Mouse (Mus musculus): Measurements from ENCODE around the gene Opalin. TPM values are rescaled to one million over a fixed set of nuclear protein-coding genes. Genes with fewer than 3 reads are reported as not detected.
A peak's percentile ranks its signal among the peaks of the same experiment; 100 is the strongest.

The Opalin gene
- polyA plus RNA-seq, 1 experiment from 2014 or later: not detected

DNA sequence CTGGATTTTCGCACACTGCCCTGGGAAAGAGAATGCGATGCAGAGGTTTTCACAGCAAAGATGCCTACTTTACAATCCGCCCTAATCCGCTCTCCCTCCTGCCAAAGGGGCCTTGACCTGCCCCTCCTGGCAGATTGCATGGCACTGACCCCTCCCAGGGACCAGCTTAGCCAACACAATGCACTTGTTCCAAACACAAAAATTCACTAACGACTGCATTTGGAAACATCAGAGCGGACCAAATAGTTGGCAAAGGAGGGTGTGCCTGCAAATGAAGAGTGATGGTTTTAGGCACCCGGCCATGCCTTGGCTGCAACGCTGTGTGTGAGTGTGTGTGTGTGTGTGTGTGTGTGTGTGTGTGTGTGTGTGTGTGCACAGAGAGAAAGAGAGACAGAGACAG, 32.6 kb upstream of the Opalin start:
- 79% methylated on average over 8 of the region's 8 CpGs for WGBS
- Histone ChIP-seq H3K9me3 (ENCODE audit: control insufficient read depth, low read length) (no peaks in the 10 kb centered on the region), H3K36me3 (ENCODE audit: control insufficient read depth, insufficient read depth, low read length) (no peaks in the 10 kb centered on the region), H3K27ac (ENCODE audit: low read depth) (no peak overlapping the region), H3K27me3 (replicated peaks; ENCODE audit: control insufficient read depth, insufficient read depth, low read length) (no peaks in the 10 kb centered on the region), H3K4me3 (ENCODE audit: low read depth, low read length) (no peak overlapping the region), H3K4me2 (ENCODE audit: low read length) (no peak overlapping the region), H3K4me1 (replicated peaks; ENCODE audit: control insufficient read depth, insufficient read depth, low read length) (no peaks in the 10 kb centered on the region), H3K9ac (ENCODE audit: low read length) (no peak overlapping the region)
- ATAC-seq (replicated peaks; ENCODE audit: low FRiP score, low TSS enrichment, low read depth) (no peak), DNase-seq (ENCODE audit: low spot score) (no peak)

DNA sequence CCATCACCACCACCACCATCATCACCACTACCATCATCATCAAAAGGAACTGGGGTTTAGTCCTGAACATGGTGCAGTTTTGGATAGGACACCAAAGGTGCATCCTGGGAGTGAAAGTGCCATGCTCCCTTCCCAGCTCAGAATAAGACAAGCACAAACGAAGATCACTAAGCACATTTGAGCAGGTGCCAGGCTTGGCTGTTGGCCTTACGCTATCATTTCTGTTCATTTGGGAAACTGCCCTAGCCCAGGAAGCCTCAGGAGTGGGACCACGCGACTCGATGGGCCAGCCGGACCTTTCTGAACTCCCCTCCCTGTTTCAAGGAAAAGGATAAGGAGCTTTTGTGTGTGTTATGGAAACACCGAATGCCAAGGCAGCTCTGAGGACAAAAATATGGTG, 31.8 kb upstream of the Opalin start:
- no peak for ATAC-seq (replicated peaks; ENCODE audit: low FRiP score, low TSS enrichment, low read depth)
- no peaks in the 10 kb centered on the region for H3K4me1 ChIP-seq (replicated peaks; ENCODE audit: control insufficient read depth, insufficient read depth, low read length)
- WGBS: 87% methylated on average over 7 of the region's 7 CpGs

DNA sequence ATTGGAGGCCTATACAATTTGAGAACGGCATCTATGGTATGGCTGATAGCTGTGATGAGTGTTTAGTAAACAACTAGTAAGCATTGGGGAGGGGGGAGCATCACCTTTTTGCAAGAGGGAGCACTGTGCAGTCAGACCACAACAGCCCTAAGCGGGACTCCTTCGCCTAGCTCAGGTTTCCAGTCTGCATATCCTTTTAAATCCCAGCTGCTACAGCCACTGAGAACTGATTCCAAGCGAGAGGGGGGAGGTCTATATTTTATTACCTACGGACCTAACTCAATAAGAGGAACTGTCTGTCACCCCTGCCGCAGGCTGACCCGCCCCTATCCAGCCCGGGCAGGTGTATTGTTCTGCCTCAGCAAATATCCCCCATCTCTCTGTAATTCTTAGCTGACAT, 30.6 kb upstream of the Opalin start:
- Histone ChIP-seq H3K4me3 (ENCODE audit: low read depth, low read length) (no peak overlapping the region), H3K9ac (ENCODE audit: low read length) (no peak overlapping the region), H3K9me3 (ENCODE audit: control insufficient read depth, low read length) (no peaks in the 10 kb centered on the region), H3K4me1 (replicated peaks; ENCODE audit: control insufficient read depth, insufficient read depth, low read length) (no peaks in the 10 kb centered on the region), H3K27ac (ENCODE audit: low read depth) (no peak overlapping the region), H3K4me2 (ENCODE audit: low read length) (no peak overlapping the region), H3K27me3 (replicated peaks; ENCODE audit: control insufficient read depth, insufficient read depth, low read length) (no peaks in the 10 kb centered on the region), H3K36me3 (ENCODE audit: control insufficient read depth, insufficient read depth, low read length) (no peaks in the 10 kb centered on the region)
- ATAC-seq (replicated peaks; ENCODE audit: low FRiP score, low TSS enrichment, low read depth) (no peak), DNase-seq (ENCODE audit: low spot score) (no peak)
- 49% methylated on average over 8 of the region's 8 CpGs for WGBS

More for the DNA sequence above, 31.8 kb upstream of the Opalin start:
- H3K4me2 ChIP-seq (ENCODE audit: low read length): no peak overlapping the region
- no peak overlapping the region for H3K27ac ChIP-seq (ENCODE audit: low read depth)
- no peak overlapping the region for H3K4me3 ChIP-seq (ENCODE audit: low read depth, low read length)
- H3K9ac ChIP-seq (ENCODE audit: low read length): no peak overlapping the region
- no peak for DNase-seq (ENCODE audit: low spot score)
- H3K27me3 ChIP-seq (replicated peaks; ENCODE audit: control insufficient read depth, insufficient read depth, low read length): no peaks in the 10 kb centered on the region
- no peaks in the 10 kb centered on the region for H3K9me3 ChIP-seq (ENCODE audit: control insufficient read depth, low read length)
- H3K36me3 ChIP-seq (ENCODE audit: control insufficient read depth, insufficient read depth, low read length): no peaks in the 10 kb centered on the region

DNA sequence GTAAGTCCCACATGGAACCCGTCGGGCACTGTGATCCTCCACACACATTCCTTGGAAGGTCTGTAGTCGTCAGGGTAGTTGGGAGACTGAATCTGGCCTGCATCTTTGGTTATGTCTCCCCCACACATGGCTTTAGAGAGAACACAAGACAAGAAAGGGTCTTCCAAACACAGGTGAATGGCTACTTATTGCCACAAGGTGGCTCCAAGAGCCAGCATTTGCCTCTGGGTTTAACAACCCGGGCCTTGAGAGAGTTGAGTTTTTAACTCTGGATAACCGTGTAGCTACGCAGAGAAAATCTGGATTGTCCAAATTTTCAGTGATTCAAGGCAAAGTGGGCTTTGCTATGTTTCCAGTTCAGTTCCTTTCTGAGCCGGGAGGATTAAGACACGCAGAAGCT, 28.0 kb upstream of the Opalin start:
- no peak overlapping the region for H3K4me3 ChIP-seq (ENCODE audit: low read depth, low read length)
- 48% methylated on average over 8 of the region's 8 CpGs for WGBS
- H3K9me3 ChIP-seq (ENCODE audit: control insufficient read depth, low read length): no peaks in the 10 kb centered on the region
- H3K4me2 ChIP-seq (ENCODE audit: low read length): no peak overlapping the region
- no peak overlapping the region for H3K27ac ChIP-seq (ENCODE audit: low read depth)
- no peaks in the 10 kb centered on the region for H3K27me3 ChIP-seq (replicated peaks; ENCODE audit: control insufficient read depth, insufficient read depth, low read length)
- no peak overlapping the region for H3K9ac ChIP-seq (ENCODE audit: low read length)
- ATAC-seq (replicated peaks; ENCODE audit: low FRiP score, low TSS enrichment, low read depth) (no peak), DNase-seq (ENCODE audit: low spot score) (no peak)
- no peaks in the 10 kb centered on the region for H3K36me3 ChIP-seq (ENCODE audit: control insufficient read depth, insufficient read depth, low read length)
- no peaks in the 10 kb centered on the region for H3K4me1 ChIP-seq (replicated peaks; ENCODE audit: control insufficient read depth, insufficient read depth, low read length)

DNA sequence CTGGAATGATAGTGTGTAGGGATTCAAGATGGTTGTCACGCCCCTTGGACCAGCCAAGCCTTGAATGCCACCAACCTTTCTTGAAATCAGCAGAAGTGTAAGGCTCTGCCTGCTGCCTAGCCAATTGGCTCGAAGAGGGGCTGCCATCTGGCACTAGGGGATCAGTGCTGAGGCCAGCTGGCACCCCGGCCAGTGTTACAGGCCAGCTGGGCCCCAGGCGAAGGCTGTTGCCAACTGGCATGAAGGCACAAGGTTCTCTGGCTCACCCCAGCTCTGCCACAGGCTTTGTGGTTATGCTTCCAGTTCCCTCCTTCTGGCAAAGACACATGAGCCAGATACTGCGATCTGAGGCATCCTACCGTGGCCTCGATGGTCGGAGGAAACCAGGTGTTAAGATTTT, 24.5 kb upstream of the Opalin start:
- DNase-seq (ENCODE audit: low spot score): no peak
- no peaks in the 10 kb centered on the region for H3K27me3 ChIP-seq (replicated peaks; ENCODE audit: control insufficient read depth, insufficient read depth, low read length)
- 88% methylated on average over 8 of the region's 8 CpGs for WGBS
- no peaks in the 10 kb centered on the region for H3K36me3 ChIP-seq (ENCODE audit: control insufficient read depth, insufficient read depth, low read length)
- H3K9me3 ChIP-seq (ENCODE audit: control insufficient read depth, low read length): no peaks in the 10 kb centered on the region
- ATAC-seq (replicated peaks; ENCODE audit: low FRiP score, low TSS enrichment, low read depth): no peak
- H3K27ac ChIP-seq (ENCODE audit: low read depth): no peak overlapping the region
- H3K4me1 ChIP-seq (replicated peaks; ENCODE audit: control insufficient read depth, insufficient read depth, low read length): no peaks in the 10 kb centered on the region
- no peak overlapping the region for H3K9ac ChIP-seq (ENCODE audit: low read length)
- no peak overlapping the region for H3K4me2 ChIP-seq (ENCODE audit: low read length)
- no peak overlapping the region for H3K4me3 ChIP-seq (ENCODE audit: low read depth, low read length)

DNA sequence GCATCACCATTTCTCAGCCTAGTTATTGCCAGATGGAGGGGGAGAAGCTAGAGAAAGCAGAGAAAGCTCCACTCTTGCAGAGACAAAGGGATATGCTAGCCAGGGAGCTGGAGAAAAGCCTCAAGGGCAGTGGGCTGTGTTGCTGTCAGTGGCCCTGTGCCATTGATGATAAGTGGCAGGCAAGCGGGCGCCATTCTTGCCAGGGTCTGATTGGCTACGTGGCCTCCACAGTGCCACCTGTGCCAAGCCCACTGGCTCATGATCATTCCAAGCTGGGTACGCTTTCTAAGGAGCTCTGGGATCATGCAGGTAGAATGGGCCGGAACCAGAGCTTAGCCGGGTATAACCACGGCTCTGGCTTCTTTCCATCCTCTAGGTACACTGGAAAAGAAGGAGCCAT, 23.9 kb upstream of the Opalin start:
- ATAC-seq (replicated peaks; ENCODE audit: low FRiP score, low TSS enrichment, low read depth): no peak
- no peaks in the 10 kb centered on the region for H3K36me3 ChIP-seq (ENCODE audit: control insufficient read depth, insufficient read depth, low read length)

DNA sequence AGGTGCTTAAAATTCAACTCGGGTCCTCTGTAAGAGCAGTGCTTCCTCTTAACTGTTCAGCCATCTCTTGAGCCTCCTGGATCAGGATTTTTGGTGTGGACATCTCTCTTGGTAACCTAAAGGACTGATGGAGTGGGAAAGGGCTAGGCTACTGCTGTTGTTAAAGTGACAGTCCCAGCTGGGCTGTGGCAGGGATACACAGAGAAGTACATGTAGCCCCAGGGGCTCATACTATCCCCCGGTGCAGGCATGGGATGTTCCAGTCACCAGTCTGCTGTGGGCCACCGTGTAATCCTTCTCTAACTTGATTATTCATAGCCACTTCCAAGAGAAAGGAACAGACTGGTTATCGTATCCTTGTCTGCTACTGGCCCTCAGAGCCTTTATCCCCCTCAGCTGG, 20.1 kb upstream of the Opalin start:
- Histone ChIP-seq H3K27me3 (replicated peaks; ENCODE audit: control insufficient read depth, insufficient read depth, low read length) (no peaks in the 10 kb centered on the region), H3K27ac (ENCODE audit: low read depth) (no peak overlapping the region), H3K9me3 (ENCODE audit: control insufficient read depth, low read length) (no peaks in the 10 kb centered on the region), H3K4me1 (replicated peaks; ENCODE audit: control insufficient read depth, insufficient read depth, low read length) (no peaks in the 10 kb centered on the region), H3K36me3 (ENCODE audit: control insufficient read depth, insufficient read depth, low read length) (no peaks in the 10 kb centered on the region), H3K4me3 (ENCODE audit: low read depth, low read length) (no peak overlapping the region), H3K4me2 (ENCODE audit: low read length) (no peak overlapping the region), H3K9ac (ENCODE audit: low read length) (no peak overlapping the region)
- WGBS: 65% methylated on average over 4 of the region's 4 CpGs
- no peak for ATAC-seq (replicated peaks; ENCODE audit: low FRiP score, low TSS enrichment, low read depth)
- DNase-seq (ENCODE audit: low spot score): no peak

More for the DNA sequence above, 23.9 kb upstream of the Opalin start:
- Histone ChIP-seq H3K9ac (ENCODE audit: low read length) (no peak overlapping the region), H3K4me3 (ENCODE audit: low read depth, low read length) (no peak overlapping the region), H3K4me1 (replicated peaks; ENCODE audit: control insufficient read depth, insufficient read depth, low read length) (no peaks in the 10 kb centered on the region), H3K27me3 (replicated peaks; ENCODE audit: control insufficient read depth, insufficient read depth, low read length) (no peaks in the 10 kb centered on the region), H3K27ac (ENCODE audit: low read depth) (no peak overlapping the region), H3K4me2 (ENCODE audit: low read length) (no peak overlapping the region), H3K9me3 (ENCODE audit: control insufficient read depth, low read length) (no peaks in the 10 kb centered on the region)
- no peak for DNase-seq (ENCODE audit: low spot score)
- WGBS: 93% methylated on average over 7 of the region's 7 CpGs

DNA sequence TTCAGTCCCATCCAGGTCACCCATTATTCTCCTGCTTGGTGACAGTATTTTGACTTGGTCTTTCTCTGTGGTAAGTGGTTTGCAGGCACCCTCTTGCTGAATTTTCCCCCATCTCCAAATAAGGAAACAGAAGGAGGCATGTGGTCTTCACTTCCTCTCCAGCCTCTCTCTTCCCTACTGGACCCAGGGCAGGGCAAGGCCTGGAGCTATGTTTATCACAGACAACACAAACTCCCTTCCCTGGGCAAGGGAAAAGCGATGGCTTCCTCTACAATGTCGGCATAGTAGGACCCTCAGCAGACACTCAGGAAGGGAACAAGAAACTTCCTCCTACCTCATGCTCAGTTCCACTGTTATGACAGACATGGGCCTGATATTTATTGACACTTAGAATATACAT, 15.0 kb upstream of the Opalin start:
- 55% methylated on average over 2 of the region's 2 CpGs for WGBS
- DNase-seq (ENCODE audit: low spot score) (no peak), ATAC-seq (replicated peaks; ENCODE audit: low FRiP score, low TSS enrichment, low read depth) (no peak)
- H3K9me3 ChIP-seq (ENCODE audit: control insufficient read depth, low read length): no peaks in the 10 kb centered on the region
- H3K4me1 ChIP-seq (replicated peaks; ENCODE audit: control insufficient read depth, insufficient read depth, low read length): no peaks in the 10 kb centered on the region
- no peak overlapping the region for H3K9ac ChIP-seq (ENCODE audit: low read length)
- no peaks in the 10 kb centered on the region for H3K36me3 ChIP-seq (ENCODE audit: control insufficient read depth, insufficient read depth, low read length)
- H3K27ac ChIP-seq (ENCODE audit: low read depth): no peak overlapping the region
- H3K27me3 ChIP-seq (replicated peaks; ENCODE audit: control insufficient read depth, insufficient read depth, low read length): peaks cover 14% of the 10 kb centered on the region; the same call in 1 of the 2 replicates
- H3K4me3 ChIP-seq (ENCODE audit: low read depth, low read length): no peak overlapping the region
- no peak overlapping the region for H3K4me2 ChIP-seq (ENCODE audit: low read length)

DNA sequence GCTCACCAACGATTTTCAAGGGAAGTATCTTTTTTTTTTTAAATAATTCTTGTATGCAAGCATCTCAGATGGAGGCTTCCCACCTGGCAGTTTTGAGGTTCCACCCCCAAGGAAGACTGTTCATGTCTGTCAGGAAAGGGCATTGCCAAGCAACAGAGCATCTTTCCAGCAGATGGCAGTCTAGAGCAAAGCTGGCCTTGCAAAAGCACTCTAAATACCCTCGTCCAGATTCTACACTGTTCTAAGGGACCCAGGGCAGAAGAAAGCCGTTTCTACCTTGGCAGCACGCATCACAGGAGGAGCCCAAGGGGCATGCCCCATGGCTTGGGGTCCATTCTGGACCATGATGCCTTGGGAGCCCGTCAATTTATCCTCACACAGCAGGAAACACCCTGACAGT, 12.9 kb upstream of the Opalin start:
- peak; percentile 87 for DNase-seq (ENCODE audit: low spot score)
- Histone ChIP-seq H3K9ac (ENCODE audit: low read length) (no peak overlapping the region), H3K4me2 (ENCODE audit: low read length) (no peak overlapping the region)

More for the DNA sequence above, 12.9 kb upstream of the Opalin start:
- Histone ChIP-seq H3K4me3 (ENCODE audit: low read depth, low read length) (no peak overlapping the region), H3K4me1 (replicated peaks; ENCODE audit: control insufficient read depth, insufficient read depth, low read length) (no peaks in the 10 kb centered on the region), H3K9me3 (ENCODE audit: control insufficient read depth, low read length) (no peaks in the 10 kb centered on the region), H3K27me3 (replicated peaks; ENCODE audit: control insufficient read depth, insufficient read depth, low read length) (peaks cover 14% of the 10 kb centered on the region; the same call in 1 of the 2 replicates), H3K27ac (ENCODE audit: low read depth) (no peak overlapping the region), H3K36me3 (ENCODE audit: control insufficient read depth, insufficient read depth, low read length) (no peaks in the 10 kb centered on the region)
- no peak for ATAC-seq (replicated peaks; ENCODE audit: low FRiP score, low TSS enrichment, low read depth)
- WGBS: 13% methylated on average over 5 of the region's 5 CpGs
